Mouse (Mus musculus) heart, postnatal 0 days (tissue): ENCODE measurements around the gene Zfp810. TPM values are rescaled to one million over a fixed set of nuclear protein-coding genes. Genes with fewer than 3 reads are reported as not detected.
A peak's percentile ranks its signal among the peaks of the same experiment; 100 is the strongest.

ENCODE experiments used
- ATAC-seq: fragments of 200-750 bp; cut with Nextera tagmentation; 2 replicates; pipeline ENCODE4 v1.8.0; 2017; ENCODE audit warnings: low read depth, moderate number of reproducible peaks, moderate library complexity; ENCODE audit not compliant: insufficient read depth
- DNase-seq: peaks from one replicate; pipeline ENCODE4 v3.0.0-alpha.2; 2016; ENCODE audit warnings: low spot score
- H3K27ac ChIP-seq: fragments of 300-500 bp; sonication (generic); 2 replicates; pipeline ENCODE4 v1.5.1; 2014; ENCODE audit warnings: low read depth, mild to moderate bottlenecking
- H3K27me3 ChIP-seq: fragments of 300-500 bp; sonication (generic); 2 replicates; pipeline ENCODE4 v1.6.1; 2014; ENCODE audit warnings: low read length, mixed read lengths; ENCODE audit not compliant: control insufficient read depth, insufficient read depth
- H3K36me3 ChIP-seq: fragments of 300-500 bp; sonication (generic); replicated peaks from 2 replicates; pipeline ENCODE4 v1.6.1; 2014; ENCODE audit warnings: low read length, mixed read lengths; ENCODE audit not compliant: control insufficient read depth, insufficient read depth
- H3K4me1 ChIP-seq: fragments of 300-500 bp; sonication (generic); 2 replicates; pipeline ENCODE4 v1.6.1; 2014; ENCODE audit warnings: antibody characterized with exemption; ENCODE audit not compliant: control insufficient read depth, insufficient read depth
- H3K4me2 ChIP-seq: fragments of 300-500 bp; sonication (generic); 2 replicates; pipeline ENCODE4 v1.6.1; 2014; ENCODE audit warnings: low read depth, mild to moderate bottlenecking, low read length, moderate library complexity
- H3K4me3 ChIP-seq: fragments of 300-500 bp; sonication (generic); 2 replicates; pipeline ENCODE4 v1.5.1; 2014; ENCODE audit warnings: low read depth, low read length
- H3K9ac ChIP-seq: fragments of 300-500 bp; sonication (generic); replicated peaks from 2 replicates; pipeline ENCODE4 v1.6.1; 2014; ENCODE audit warnings: low read depth, low read length, mixed read lengths
- H3K9me3 ChIP-seq: fragments of 300-500 bp; sonication (generic); replicated peaks from 2 replicates; pipeline ENCODE4 v1.6.1; 2016; ENCODE audit warnings: low read length; ENCODE audit not compliant: control insufficient read depth
- CTCF ChIP-seq: IDR thresholded peaks from 2 replicates; pipeline ENCODE4 v1.5.1; 2016; ENCODE audit warnings: antibody characterized with exemption, control low read depth, low read depth
- EP300 ChIP-seq: IDR thresholded peaks from 2 replicates; pipeline ENCODE4 v1.6.1; 2016; ENCODE audit warnings: antibody characterized with exemption, low read depth
- WGBS: fragments of 180-500 bp; shearing (Covaris S2); extraction: QIAGEN DNeasy Blood & Tissue Kit; methylation state at CpG from one replicate; pipeline ENCODE4 v1.1.7; 2014; 5-methylcytosine and 5-hydroxymethylcytosine counted together
- polyA plus RNA-seq: library from polyadenylated mRNA; unstranded; fragments of >200 nt; fragmentation: Nextera tagmentation; extraction: Ambion mirVana; gene quantifications from 2 replicates; pipeline ENCODE4 v1.2.1, GENCODE M21; 2015
- total RNA-seq: library from RNA; depleted of rRNA; stranded (reverse); fragments of >200 nt; gene quantifications from 2 replicates; pipeline ENCODE4 v1.2.3, GENCODE M21; 2014; ENCODE audit warnings: low replicate concordance; rRNA removed

Gene Zfp810
- total and polyA plus RNA-seq, 2 experiments from 2014 or later: 14.3 to 27.8 TPM

DNA sequence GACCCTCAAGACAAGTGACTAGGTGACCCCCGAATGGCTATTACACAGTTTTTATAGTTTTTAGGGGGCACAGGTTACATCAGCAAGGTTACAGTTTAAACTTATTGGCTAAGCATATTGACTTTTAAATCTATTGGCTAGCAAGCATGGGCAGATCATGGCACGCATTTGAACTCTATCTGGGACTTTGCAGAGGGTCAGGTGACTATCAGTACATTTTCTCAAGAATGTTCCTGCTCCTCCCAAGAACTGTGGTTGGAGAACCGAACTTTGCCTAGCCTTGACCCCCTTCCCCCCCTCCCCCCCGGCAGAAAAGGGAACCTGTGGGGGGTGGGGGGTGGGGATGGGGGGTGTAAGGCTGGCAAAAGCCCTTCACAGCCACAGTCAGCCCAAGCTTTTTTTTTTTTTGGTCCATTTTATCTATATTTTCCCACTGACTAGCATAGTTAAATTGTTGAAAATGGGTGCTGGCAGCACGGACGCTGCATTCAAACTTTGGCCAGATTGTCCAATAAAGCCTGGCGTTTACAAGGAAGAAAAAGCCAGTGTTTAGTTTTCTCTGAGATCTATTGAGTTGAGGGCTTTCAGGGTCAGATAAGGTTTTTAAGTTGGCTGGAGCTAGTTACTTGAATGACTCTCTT is 77.9 kb downstream of the Zfp810 start:
- no peak for DNase-seq
- H3K4me1 ChIP-seq: peaks cover 6% of the 10 kb centered on the region; the same call in 1 of the 2 replicates
- WGBS: 87% methylated on average over 7 of the region's 7 CpGs
- H3K27ac ChIP-seq: no peak overlapping the region
- ATAC-seq: no peak
- 0 out of 2 replicates have a peak, but pooled peaks cover 4% of the 10 kb centered on the region for H3K9me3 ChIP-seq
- H3K27me3 ChIP-seq: no peaks in the 10 kb centered on the region
- H3K36me3 ChIP-seq: no peaks in the 10 kb centered on the region; the same call in 1 of the 2 replicates
- TF ChIP-seq CTCF: no peak
- no peak for TF ChIP-seq EP300
- no peak overlapping the region for H3K4me3 ChIP-seq
- no peak overlapping the region for H3K4me2 ChIP-seq
- H3K9ac ChIP-seq: no peak overlapping the region

- DNase-seq: peak; percentile 58
- Histone ChIP-seq H3K4me3 (no peak overlapping the region), H3K4me2 (peak overlapping the region; percentile 61), H3K9me3 (0 out of 2 replicates have a peak, but pooled peaks cover 4% of the 10 kb centered on the region), H3K27ac (peak overlapping the region; percentile 94), H3K36me3 (no peaks in the 10 kb centered on the region; the same call in 1 of the 2 replicates), H3K4me1 (peaks cover 6% of the 10 kb centered on the region; the same call in 1 of the 2 replicates), H3K9ac (no peak overlapping the region), H3K27me3 (no peaks in the 10 kb centered on the region)
- ATAC-seq: peak; percentile 14
- 44% methylated on average over 15 of the region's 15 CpGs for whole genome bisulfite sequencing
- no peak for TF ChIP-seq CTCF
These were observed 80.6 kb downstream of the Zfp810 start for GRCm38 (mm10) chr9:22226846-22227245.

Other genes with a start within 250 kb of the Zfp810 start
- gene Gm49318, start 236.4 kb downstream of the Zfp810 start, total RNA-seq: not detected in 2 replicates
- gene Gm49318, start 236.4 kb downstream of the Zfp810 start, polyA plus RNA-seq: not detected in 2 replicates
- gene Zfp653, start 236.3 kb downstream of the Zfp810 start, total RNA-seq: 26.1 and 27.4 TPM in 2 replicates
- gene Zfp653, start 236.3 kb downstream of the Zfp810 start, polyA plus RNA-seq: 4.0 and 4.3 TPM in 2 replicates
- gene Ecsit, start 222.2 kb downstream of the Zfp810 start, total RNA-seq: 106 and 138 TPM in 2 replicates
- 80.1 and 82.0 TPM in 2 replicates for gene Ecsit, start 222.2 kb downstream of the Zfp810 start, polyA plus RNA-seq
- 56.3 and 305 TPM in 2 replicates for gene Cnn1, start 208.4 kb downstream of the Zfp810 start, total RNA-seq
- 41.3 and 53.5 TPM in 2 replicates for gene Cnn1, start 208.4 kb downstream of the Zfp810 start, polyA plus RNA-seq
- gene Elof1, start 190.5 kb downstream of the Zfp810 start, total RNA-seq: 86.6 and 132 TPM in 2 replicates
- gene Elof1, start 190.5 kb downstream of the Zfp810 start, polyA plus RNA-seq: 82.3 and 89.1 TPM in 2 replicates
- 0.77 and 4.4 TPM in 2 replicates for gene Acp5, start 171.9 kb downstream of the Zfp810 start, total RNA-seq
- gene Acp5, start 171.9 kb downstream of the Zfp810 start, polyA plus RNA-seq: 2.0 TPM in 2 replicates
- 7.4 and 28.1 TPM in 2 replicates for gene Pigyl, start 150.8 kb downstream of the Zfp810 start, total RNA-seq
- 61.7 and 68.1 TPM in 2 replicates for gene Pigyl, start 150.8 kb downstream of the Zfp810 start, polyA plus RNA-seq
- gene Zfp872, start 119.6 kb downstream of the Zfp810 start, total RNA-seq: not detected in 2 replicates
- not detected in 2 replicates for gene Zfp872, start 119.6 kb downstream of the Zfp810 start, polyA plus RNA-seq
- gene Zfp809, start 81.9 kb downstream of the Zfp810 start, total RNA-seq: 7.5 and 12.6 TPM in 2 replicates
- 14.6 and 16.7 TPM in 2 replicates for gene Zfp809, start 81.9 kb downstream of the Zfp810 start, polyA plus RNA-seq
- 0.50 and 1.5 TPM in 2 replicates for gene Zfp599, start 47.8 kb downstream of the Zfp810 start, total RNA-seq
- 1.7 TPM in 2 replicates for gene Zfp599, start 47.8 kb downstream of the Zfp810 start, polyA plus RNA-seq
- 35.0 and 50.9 TPM in 2 replicates for gene Anln, start 81.5 kb upstream of the Zfp810 start, total RNA-seq
- 12.8 and 12.9 TPM in 2 replicates for gene Anln, start 81.5 kb upstream of the Zfp810 start, polyA plus RNA-seq
- 0.69 and 1.6 TPM in 2 replicates for gene 9530077C05Rik, start 103.9 kb upstream of the Zfp810 start, total RNA-seq
- gene 9530077C05Rik, start 103.9 kb upstream of the Zfp810 start, polyA plus RNA-seq: 0.62 and 0.85 TPM in 2 replicates
- not detected in 2 replicates for gene Gm17545, start 146.6 kb upstream of the Zfp810 start, total RNA-seq
- not detected in 2 replicates for gene Gm17545, start 146.6 kb upstream of the Zfp810 start, polyA plus RNA-seq
- gene Rp9, start 162.1 kb upstream of the Zfp810 start, total RNA-seq: 41.5 and 47.1 TPM in 2 replicates
- gene Rp9, start 162.1 kb upstream of the Zfp810 start, polyA plus RNA-seq: 50.9 and 54.7 TPM in 2 replicates
- gene Bbs9, start 168.1 kb upstream of the Zfp810 start, total RNA-seq: 17.2 and 18.9 TPM in 2 replicates
- 5.2 and 5.5 TPM in 2 replicates for gene Bbs9, start 168.1 kb upstream of the Zfp810 start, polyA plus RNA-seq